Mouse (Mus musculus) liver, embryonic 12.5 days (tissue): ENCODE data around the gene Coq10b. TPM values are rescaled to one million over a fixed set of nuclear protein-coding genes. Genes with fewer than 3 reads are reported as not detected.

Experiments
- polyA plus RNA-seq: library from polyadenylated mRNA; unstranded; fragments of >200 nt; fragmentation: Nextera tagmentation; extraction: Ambion mirVana; gene quantifications from 2 replicates; pipeline ENCODE4 v1.2.1, GENCODE M21; 2016

The Coq10b gene
- polyA plus RNA-seq, 1 experiment from 2014 or later = 19.5 TPM

Other genes starting within 250 kb of the Coq10b start
- 4.5 and 6.1 TPM in 2 replicates for gene Ankrd44, start 126.4 kb upstream of the Coq10b start, polyA plus RNA-seq
- gene Sf3b1, start 25.3 kb upstream of the Coq10b start, polyA plus RNA-seq = 161 and 169 TPM in 2 replicates
- gene Hspe1, start 35.4 kb downstream of the Coq10b start, polyA plus RNA-seq = 637 and 645 TPM in 2 replicates
- 563 and 590 TPM in 2 replicates for gene Hspd1, start 35.5 kb downstream of the Coq10b start, polyA plus RNA-seq
- gene Mob4, start 78.5 kb downstream of the Coq10b start, polyA plus RNA-seq = 55.4 and 58.8 TPM in 2 replicates
- gene Rftn2, start 174.0 kb downstream of the Coq10b start, polyA plus RNA-seq = 1.2 TPM in 2 replicates
- gene Mars2, start 184.4 kb downstream of the Coq10b start, polyA plus RNA-seq = 4.2 TPM in 2 replicates